Mouse (Mus musculus) bone marrow, adult 2 months (tissue): Measurements from ENCODE around the gene Dusp28. TPM values are rescaled to one million over a fixed set of nuclear protein-coding genes. Genes with fewer than 3 reads are reported as not detected.

Experiments used
- H3K27ac ChIP-seq: fragments of 200-500 bp; 2 replicates; pipeline ENCODE4 v1.5.1; 2012; ENCODE audit warnings: low read depth, mild to moderate bottlenecking, control low read depth, inconsistent platforms, low read length; ENCODE audit not compliant: control insufficient read depth, poor library complexity, insufficient read depth
- H3K4me1 ChIP-seq: fragments of 200-500 bp; 2 replicates; pipeline ENCODE4 v1.6.1; 2011; ENCODE audit warnings: low read length; ENCODE audit not compliant: control insufficient read depth, insufficient read depth
- H3K4me3 ChIP-seq: fragments of 200-500 bp; replicated peaks from 2 replicates; pipeline ENCODE3; 2011; ENCODE audit warnings: mild to moderate bottlenecking, low read depth, low read length, control low read depth; ENCODE audit not compliant: control insufficient read depth
- CTCF ChIP-seq: fragments of 200-500 bp; IDR thresholded peaks from 2 replicates; pipeline ENCODE4 v1.5.1; 2011; ENCODE audit warnings: low read length, control low read depth; ENCODE audit not compliant: control insufficient read depth, insufficient read depth
- POLR2A ChIP-seq: fragments of 200-500 bp; IDR thresholded peaks from 2 replicates; pipeline ENCODE4 v1.6.1; 2011; ENCODE audit warnings: low read depth, mild to moderate bottlenecking, control low read depth, low read length, borderline replicate concordance; ENCODE audit not compliant: control insufficient read depth
- WGBS: fragments of 180-500 bp; shearing (Covaris S2); methylation state at CpG from one replicate; pipeline ENCODE4 v1.1.7; 2018; 5-methylcytosine and 5-hydroxymethylcytosine counted together
- polyA plus RNA-seq: library from polyadenylated mRNA; stranded (reverse); fragments of >200 nt; gene quantifications from 2 replicates; pipeline ENCODE4 v1.2.4, GENCODE M21; 2011; ENCODE audit warnings: low replicate concordance; ENCODE audit not compliant: missing spikeins, insufficient read depth, insufficient read length

The Dusp28 gene
- polyA plus RNA-seq, 1 experiment: 9.3 TPM

DNA sequence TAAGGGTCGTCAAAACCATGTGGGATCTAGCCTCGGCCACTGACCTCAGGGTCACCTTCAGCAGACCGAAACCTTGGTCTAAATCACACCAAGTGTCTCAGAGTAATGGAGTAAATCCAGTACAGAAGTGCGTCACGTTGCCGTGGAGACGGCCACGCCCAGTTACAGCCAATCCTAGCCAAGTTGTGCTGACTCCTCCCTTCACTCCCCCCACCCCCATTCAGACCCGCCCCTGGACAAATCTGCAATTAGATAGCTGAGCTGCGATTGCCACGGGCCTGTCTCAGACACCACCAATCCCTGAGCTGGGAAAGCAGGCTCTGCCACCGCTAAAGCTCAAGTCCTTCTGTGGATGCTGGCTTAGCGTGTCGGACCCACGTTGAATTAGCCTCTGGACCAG lies 4.0 kb upstream of the Dusp28 start, which contains the start of gene Ankmy1:
Gene Ankmy1, minus strand, starts transcription at position 121 of the 400 bp plus-strand sequence.
- H3K27ac ChIP-seq: no peak within 1 kb of the TSS
- WGBS: 12% methylated on average over 15 of the region's 15 CpGs
- no peak within 1 kb of the TSS for H3K4me3 ChIP-seq
- no peak for TF ChIP-seq POLR2A
- TF ChIP-seq CTCF: no peak
- peaks cover 2% of the 10 kb centered on the region; the same call in 1 of the 2 replicates for H3K4me1 ChIP-seq

DNA sequence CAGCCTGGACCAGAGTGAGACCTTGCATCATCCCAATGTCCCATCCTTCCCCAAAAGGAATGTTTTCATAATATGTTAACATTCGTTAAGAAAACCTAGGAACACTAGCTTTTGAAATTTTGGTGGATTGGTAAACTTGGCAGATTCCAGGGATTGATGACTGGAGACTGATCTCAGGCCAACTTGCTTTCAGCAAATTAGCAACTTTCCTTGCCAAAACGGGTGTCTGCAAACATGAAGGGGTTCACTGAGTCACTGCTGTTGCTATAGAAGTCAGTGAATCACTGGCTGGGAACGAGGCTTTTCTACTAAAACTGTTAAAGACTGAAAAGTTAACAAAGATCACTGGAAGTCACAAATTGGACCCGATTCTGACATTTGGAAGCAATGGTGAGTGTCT lies 3.2 kb upstream of the Dusp28 start:
- TF ChIP-seq POLR2A (no peak), CTCF (no peak)
- WGBS: 68% methylated on average over 4 of the region's 4 CpGs
- no peak overlapping the region for H3K4me3 ChIP-seq
- no peak overlapping the region for H3K27ac ChIP-seq
- peaks cover 4% of the 10 kb centered on the region; the same call in 1 of the 2 replicates for H3K4me1 ChIP-seq

DNA sequence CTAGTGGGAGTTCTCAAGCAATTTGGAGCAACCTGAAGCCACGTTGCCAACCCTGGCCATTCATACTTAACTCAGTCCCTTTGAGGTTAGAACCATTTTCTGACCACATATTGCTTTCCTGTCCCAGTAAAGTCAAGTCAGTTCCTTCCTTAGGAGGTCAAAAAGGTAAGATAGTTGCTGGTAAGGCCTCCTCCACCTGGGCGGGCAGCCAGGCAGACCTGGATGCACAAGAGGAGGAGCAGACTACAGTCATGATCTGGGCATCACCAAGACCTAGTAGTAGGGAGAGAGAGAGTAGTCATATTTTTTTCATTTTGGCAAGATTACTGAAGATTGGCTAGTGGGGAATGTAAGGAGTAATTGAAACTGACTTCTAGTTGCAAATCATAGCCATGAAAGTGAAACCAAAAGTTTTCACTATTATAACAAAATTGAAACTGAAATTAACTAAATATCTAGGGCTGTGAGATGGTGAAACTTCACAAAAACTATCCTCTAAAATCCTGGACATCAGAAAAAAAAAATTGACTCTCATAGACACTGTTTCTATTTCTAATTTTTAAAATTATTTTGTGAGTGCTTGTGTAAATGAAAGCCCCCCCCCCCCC lies 974 bp upstream of the Dusp28 start:
- 54% methylated on average over 2 of the region's 2 CpGs for WGBS
- TF ChIP-seq CTCF: no peak
- Histone ChIP-seq H3K4me1 (peaks cover 4% of the 10 kb centered on the region; the same call in 1 of the 2 replicates), H3K27ac (no peak overlapping the region), H3K4me3 (no peak overlapping the region)

DNA sequence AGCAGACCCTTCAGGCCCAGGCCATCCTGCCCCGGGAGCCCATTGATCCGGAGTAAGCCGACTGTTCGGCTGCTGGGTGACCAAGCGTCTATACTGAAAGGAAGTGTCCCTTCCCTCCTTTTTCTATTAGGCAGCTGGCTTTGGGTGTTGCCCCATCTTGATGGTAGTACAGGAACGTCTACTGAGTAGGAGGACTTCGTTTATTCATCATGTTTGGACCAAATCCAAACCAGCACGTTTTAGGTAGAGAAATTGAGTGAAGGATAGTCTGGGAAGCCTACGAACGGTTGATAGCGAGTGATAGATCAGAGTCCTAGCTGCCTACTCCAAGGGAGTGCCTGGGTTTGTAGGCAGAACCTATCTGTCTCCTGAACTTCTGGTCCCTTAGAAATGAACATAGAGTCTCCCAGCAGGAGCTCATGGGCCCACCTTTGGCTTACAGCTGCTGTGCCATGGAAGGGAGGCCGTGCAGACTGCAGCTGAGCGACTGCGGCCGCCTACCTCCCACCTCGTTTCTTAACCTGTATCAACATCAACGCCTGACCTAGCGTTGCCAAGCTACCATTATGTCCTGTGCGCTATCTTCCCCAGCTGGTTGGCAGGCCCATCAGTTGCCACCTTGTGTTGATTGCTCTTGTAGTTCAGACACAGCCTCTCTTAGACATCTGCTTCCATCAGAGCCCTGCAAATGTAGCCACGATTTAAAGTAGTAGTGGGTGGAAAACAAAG lies 1.0 kb downstream of the Dusp28 start:
- WGBS: 39% methylated on average over 20 of the region's 20 CpGs
- H3K4me1 ChIP-seq: peaks cover 10% of the 10 kb centered on the region
- H3K27ac ChIP-seq: peak overlapping the region; percentile 96
- TF ChIP-seq CTCF (no peak), POLR2A (no peak)
- peak overlapping the region; percentile 87 for H3K4me3 ChIP-seq

DNA sequence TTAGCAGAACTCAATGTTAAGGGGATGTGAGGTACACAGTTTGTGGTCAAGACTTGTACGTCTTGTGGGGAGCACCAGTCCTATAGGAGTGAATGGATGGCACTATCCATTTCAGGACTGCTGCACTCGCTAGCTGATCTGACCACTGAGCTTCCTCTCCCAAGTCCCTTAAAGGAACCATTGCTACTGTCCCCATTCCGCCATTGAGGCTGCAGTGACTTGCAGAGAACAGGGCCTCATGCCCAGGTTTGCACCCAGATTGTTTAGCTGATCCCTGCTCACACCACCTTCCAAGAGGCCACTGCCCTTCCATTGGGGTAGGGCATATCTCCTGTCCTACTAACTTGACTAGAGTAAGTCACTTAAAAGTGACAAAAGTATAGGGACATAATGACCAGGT lies 1.9 kb downstream of the Dusp28 start:
- TF ChIP-seq CTCF: no peak
- TF ChIP-seq POLR2A: no peak
- Histone ChIP-seq H3K4me3 (no peak overlapping the region), H3K4me1 (peaks cover 10% of the 10 kb centered on the region), H3K27ac (no peak overlapping the region)
- 89% methylated on average over 3 of the region's 3 CpGs for WGBS

DNA sequence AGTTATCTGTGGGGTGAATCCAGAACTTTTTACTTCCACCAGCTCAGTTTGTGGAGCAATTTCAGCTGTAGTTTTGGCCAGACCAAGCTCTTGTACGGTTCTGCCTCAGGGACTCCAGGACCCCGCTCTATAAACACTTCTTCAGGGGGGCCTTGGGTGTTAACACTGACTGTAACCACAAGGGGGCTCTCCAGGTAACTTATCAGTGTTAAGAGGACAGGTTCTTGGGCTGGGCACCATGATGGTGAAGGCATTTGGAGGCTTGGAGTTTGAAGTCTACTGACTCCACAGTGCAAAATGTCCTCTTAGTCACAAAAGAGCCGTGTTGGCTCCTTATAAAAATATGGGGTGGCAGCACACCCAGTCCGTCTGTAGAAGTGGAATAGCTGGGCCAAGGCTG lies 2.3 kb downstream of the Dusp28 start:
- Histone ChIP-seq H3K27ac (no peak overlapping the region), H3K4me3 (no peak overlapping the region), H3K4me1 (peaks cover 10% of the 10 kb centered on the region)
- TF ChIP-seq CTCF: no peak
- TF ChIP-seq POLR2A: no peak
- 72% methylated on average over 4 of the region's 4 CpGs for WGBS

DNA sequence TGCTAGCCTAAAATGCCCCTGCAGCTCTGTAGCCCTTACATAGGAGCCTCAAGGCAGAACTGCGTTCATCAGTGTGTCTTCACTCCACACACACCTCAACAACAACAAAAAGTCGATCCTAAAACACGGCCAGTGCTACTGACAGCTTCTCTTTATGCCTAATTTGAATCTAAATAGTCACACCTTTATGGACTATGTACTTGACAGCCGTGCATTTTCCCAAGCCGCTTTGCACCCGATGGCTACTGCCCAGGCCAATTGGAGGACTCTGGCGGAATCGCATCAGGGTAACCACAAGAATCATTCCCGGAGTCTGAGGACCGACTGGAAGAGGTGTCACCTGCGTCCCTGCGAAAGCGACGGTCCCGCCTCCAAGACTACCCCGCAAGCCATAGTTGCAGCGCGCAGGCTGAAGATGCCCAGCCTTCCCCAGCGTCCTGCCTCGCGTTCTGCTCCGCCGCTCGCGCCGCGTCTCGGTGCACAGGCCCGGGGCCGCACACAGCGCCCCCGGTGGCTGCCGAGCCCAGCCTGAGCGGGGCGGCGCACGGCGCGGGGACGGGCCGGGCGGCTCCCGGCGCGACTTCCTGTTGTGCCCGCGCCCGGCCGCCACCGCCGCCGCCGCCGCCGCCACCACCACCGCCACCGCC lies 3.6 kb downstream of the Dusp28 start, which contains the start of gene Rnpepl1:
Gene Rnpepl1, plus strand, starts transcription at position 545 of the 647 bp plus-strand sequence.
- under 1% methylated on average over 54 of the region's 57 CpGs for WGBS
- Histone ChIP-seq H3K4me3 (peak within 1 kb of the TSS; percentile 84), H3K4me1 (peaks cover 10% of the 10 kb centered on the region), H3K27ac (peak within 1 kb of the TSS; percentile 92)
- peak; percentile 80; the same call in 1 of the 2 replicates for TF ChIP-seq POLR2A
- TF ChIP-seq CTCF: peak; percentile 78

DNA sequence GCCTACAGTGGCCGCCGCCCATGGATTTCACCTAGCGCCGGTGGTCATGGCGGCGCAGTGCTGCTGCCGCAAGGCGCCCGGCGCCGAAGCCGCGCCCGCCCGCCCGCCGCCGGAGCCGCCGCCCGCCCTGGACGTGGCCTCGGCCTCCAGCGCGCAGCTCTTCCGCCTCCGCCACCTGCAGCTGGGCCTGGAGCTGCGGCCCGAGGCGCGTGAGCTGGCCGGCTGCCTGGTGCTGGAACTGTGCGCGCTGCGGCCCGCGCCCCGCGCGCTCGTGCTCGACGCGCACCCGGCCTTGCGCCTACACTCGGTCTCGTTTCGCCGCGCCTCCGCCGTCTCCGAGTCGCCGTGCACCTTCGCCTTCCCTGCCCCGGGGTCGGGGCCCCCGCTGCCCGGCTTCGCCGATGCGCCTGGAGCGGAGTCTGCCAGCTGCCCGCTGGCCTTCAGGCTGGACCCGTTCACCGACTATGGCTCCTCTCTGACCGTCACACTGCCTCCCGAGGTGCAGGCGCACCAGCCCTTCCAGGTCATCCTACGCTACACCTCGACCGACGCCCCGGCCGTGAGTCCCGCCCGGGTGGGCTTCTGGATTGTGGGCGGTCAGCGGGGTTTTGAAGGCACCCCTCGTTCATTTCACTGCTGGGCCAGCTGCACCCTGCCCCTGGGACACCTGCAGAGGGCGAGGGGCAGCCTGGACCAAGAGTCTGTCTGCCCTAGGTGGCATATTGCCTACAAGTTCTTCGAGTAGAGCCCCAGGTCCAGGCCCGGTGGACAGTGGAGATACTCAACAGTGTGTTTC lies 4.3 kb downstream of the Dusp28 start:
- H3K4me1 ChIP-seq: peaks cover 9% of the 10 kb centered on the region
- H3K4me3 ChIP-seq: peak overlapping the region; percentile 84
- no peak; the same call in 1 of the 2 replicates for TF ChIP-seq POLR2A
- TF ChIP-seq CTCF: no peak
- H3K27ac ChIP-seq: peak overlapping the region; percentile 92
- WGBS: under 1% methylated on average over 83 of the region's 85 CpGs
